Mouse (Mus musculus): ENCODE data around the gene Acaa1a.

DNA sequence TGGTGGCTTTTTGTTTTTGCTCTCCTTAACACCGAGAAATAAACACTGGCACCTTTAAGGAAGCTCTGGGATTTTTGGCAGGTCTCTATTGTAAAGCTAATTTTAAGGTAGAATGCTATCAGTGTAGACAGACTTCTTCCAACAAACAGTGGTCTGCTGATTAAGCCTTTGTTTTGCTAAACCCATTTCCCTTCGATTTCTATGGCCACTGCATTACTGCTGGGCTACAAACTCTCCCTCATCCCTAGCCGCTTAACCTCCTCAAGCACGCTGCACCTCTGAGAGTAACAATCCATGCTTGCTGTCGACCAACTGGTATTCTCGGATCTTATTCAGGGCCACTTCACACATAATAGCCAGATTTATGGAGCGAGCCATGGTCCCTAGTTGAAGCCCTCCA lies 18.5 kb upstream of the Acaa1a start:
- TF ChIP-seq POLR2A (IDR thresholded peaks at IDR 0.05; ENCODE audit: control insufficient read depth, extremely low read depth, insufficient read depth, low read length, poor library complexity) = no peak
- TF ChIP-seq CTCF (IDR thresholded peaks at IDR 0.05; ENCODE audit: borderline replicate concordance, control insufficient read depth, extremely low read depth, insufficient read depth, low read length, poor library complexity) = no peak

Measured in thymus, adult 2 months (tissue).